Mouse (Mus musculus) cerebellum, adult (tissue): ENCODE measurements around the gene Sfxn5.

Experiments
- ATAC-seq: cut with Nextera tagmentation; 2 replicates; pipeline ENCODE4 v1.9.2; 2017; ENCODE audit warnings: mild to moderate bottlenecking, moderate library complexity, mixed read lengths; ENCODE audit not compliant: insufficient number of reproducible peaks, low FRiP score, low TSS enrichment

Gene Sfxn5

GRCm38 (mm10) chr6:85237595-85238337 lies 95.5 kb downstream of the Sfxn5 start:
- no peak for ATAC-seq

- ATAC-seq, result no peak
Measured at GRCm38 (mm10) chr6:85237001-85237400, 96.2 kb downstream of the Sfxn5 start.

GRCm38 (mm10) chr6:85234796-85235195 lies 98.4 kb downstream of the Sfxn5 start:
- no peak for ATAC-seq

GRCm38 (mm10) chr6:85232836-85233623 lies 100.2 kb downstream of the Sfxn5 start:
- no peak for ATAC-seq

- no peak for ATAC-seq
Measured at GRCm38 (mm10) chr6:85232045-85232444, 101.2 kb downstream of the Sfxn5 start.

GRCm38 (mm10) chr6:85231469-85231868 lies 101.8 kb downstream of the Sfxn5 start:
- ATAC-seq, result no peak

GRCm38 (mm10) chr6:85230762-85231161 lies 102.5 kb downstream of the Sfxn5 start:
- no peak for ATAC-seq

GRCm38 (mm10) chr6:85227520-85227919 lies 105.7 kb downstream of the Sfxn5 start:
- ATAC-seq, result no peak

- no peak for ATAC-seq
Measured at GRCm38 (mm10) chr6:85226570-85226969, 106.7 kb downstream of the Sfxn5 start.

GRCm38 (mm10) chr6:85224442-85224891 lies 108.8 kb downstream of the Sfxn5 start:
- peak; percentile 45 for ATAC-seq

- ATAC-seq, result 0 out of 2 replicates have a peak, but pooled peaks have one; percentile 22
Measured at GRCm38 (mm10) chr6:85223498-85224150, 109.6 kb downstream of the Sfxn5 start.

GRCm38 (mm10) chr6:85222551-85222950 lies 110.7 kb downstream of the Sfxn5 start:
- no peak for ATAC-seq

GRCm38 (mm10) chr6:85220917-85221316 lies 112.3 kb downstream of the Sfxn5 start:
- ATAC-seq, result no peak

GRCm38 (mm10) chr6:85219706-85220105 lies 113.5 kb downstream of the Sfxn5 start:
- ATAC-seq, result no peak

- ATAC-seq, result no peak
Measured at GRCm38 (mm10) chr6:85218684-85219445, 114.4 kb downstream of the Sfxn5 start.

GRCm38 (mm10) chr6:85218251-85218650 lies 115.0 kb downstream of the Sfxn5 start:
- ATAC-seq, result no peak

- no peak for ATAC-seq
Measured at GRCm38 (mm10) chr6:85210686-85211085, 122.5 kb downstream of the Sfxn5 start.

GRCm38 (mm10) chr6:85209226-85209967 lies 123.8 kb downstream of the Sfxn5 start:
- no peak for ATAC-seq

GRCm38 (mm10) chr6:85207345-85207744 lies 125.9 kb downstream of the Sfxn5 start:
- no peak for ATAC-seq

- ATAC-seq, result no peak
Measured at GRCm38 (mm10) chr6:85206939-85207285, 126.3 kb downstream of the Sfxn5 start.
